Mouse (Mus musculus) spleen, postnatal 36 days (tissue): ENCODE results near the gene Olfr1463.

Experiments used
- DNase-seq, 2 experiments: peaks; one replicate each; pipeline ENCODE4 v3.0.0; 2022; ENCODE audit warnings: low spot score in 2 of 2, mixed read lengths in 1 of 2

Gene Olfr1463

DNA sequence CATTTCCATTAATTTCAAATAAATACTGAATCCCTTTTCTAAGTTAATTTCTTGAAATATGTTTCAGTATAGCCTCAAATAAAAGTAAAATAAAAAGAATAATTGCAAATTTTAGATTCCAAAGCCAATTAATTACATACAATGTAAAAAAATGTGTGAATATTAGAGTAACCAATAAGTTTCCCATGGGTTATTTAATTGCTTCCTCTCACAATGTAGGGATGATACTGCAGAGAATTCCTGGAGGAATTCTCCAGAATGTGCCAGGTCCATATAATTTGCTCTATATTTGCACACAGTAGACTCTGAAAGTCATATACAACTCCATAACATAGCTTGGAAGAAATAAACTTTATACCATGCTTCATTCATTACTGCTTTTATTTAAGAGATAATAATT lies at the start of gene Olfr1463:
TSS of gene Olfr1463 (plus strand) at position 301 of the 400 bp plus-strand sequence.
- DNase-seq, result no peak

DNA sequence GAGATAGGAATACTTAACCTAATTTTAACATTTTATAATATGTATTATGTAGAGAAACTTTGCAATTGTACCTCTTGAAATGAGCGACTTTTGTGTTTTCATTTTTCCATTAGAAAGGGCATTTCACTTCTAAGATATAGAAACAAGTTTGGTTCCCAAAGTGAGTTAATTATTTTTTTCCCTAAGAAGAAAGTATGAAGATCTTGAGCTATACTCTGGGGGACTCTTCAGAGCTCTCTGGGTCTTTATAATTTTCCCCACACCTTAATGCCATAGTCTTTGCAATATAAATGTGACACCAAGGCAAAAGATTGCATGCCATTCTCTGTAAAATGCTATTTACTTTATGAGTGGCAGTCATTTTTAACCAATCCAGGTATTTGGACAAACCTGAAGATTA lies 45.7 kb upstream of the Olfr1463 start, which contains the start of gene Olfr1462:
TSS of gene Olfr1462 (plus strand) at position 301 of the 400 bp plus-strand sequence.
- no peak for DNase-seq

- DNase-seq, result no peak
Observed at GRCm38 (mm10) chr19:13221666-13222065, 9.5 kb upstream of the Olfr1463 start.
